Mouse (Mus musculus) stomach, embryonic 14.5 days (tissue): ENCODE measurements at regions not wholly inside any gene's neighbourhood (a gene's known extent, or its start where the extent isn't known, plus 50 kb on each side); places are given as distances from the start of the nearest gene placed in this dataset.

Experiments
- ATAC-seq: fragments of 200-750 bp; cut with Nextera tagmentation; 2 replicates; pipeline ENCODE4 v1.8.0; 2017; ENCODE audit warnings: low read depth, moderate TSS enrichment; ENCODE audit not compliant: insufficient number of reproducible peaks, insufficient read depth, low FRiP score
- H3K27ac ChIP-seq: fragments of 300-500 bp; sonication (generic); 2 replicates; pipeline ENCODE4 v1.5.1; 2014; ENCODE audit warnings: mild to moderate bottlenecking, low read length, moderate library complexity, mixed read lengths
- H3K27me3 ChIP-seq: fragments of 300-500 bp; sonication (generic); 2 replicates; pipeline ENCODE4 v1.6.1; 2014; ENCODE audit warnings: low read length, control low read depth, mixed read lengths; ENCODE audit not compliant: control insufficient read depth, insufficient read depth
- H3K36me3 ChIP-seq: fragments of 300-500 bp; sonication (generic); 2 replicates; pipeline ENCODE4 v1.6.1; 2014; ENCODE audit warnings: mild to moderate bottlenecking, control low read depth, low read length, moderate library complexity, mixed read lengths; ENCODE audit not compliant: control insufficient read depth, insufficient read depth
- H3K4me1 ChIP-seq: fragments of 300-500 bp; sonication (generic); 2 replicates; pipeline ENCODE4 v1.6.1; 2014; ENCODE audit warnings: low read length, control low read depth, mixed read lengths; ENCODE audit not compliant: control insufficient read depth, insufficient read depth
- H3K4me2 ChIP-seq: fragments of 300-500 bp; sonication (generic); replicated peaks from 2 replicates; pipeline ENCODE4 v1.6.1; 2014; ENCODE audit warnings: low read depth, low read length, control low read depth
- H3K4me3 ChIP-seq: fragments of 300-500 bp; sonication (generic); 2 replicates; pipeline ENCODE4 v1.5.1; 2014; ENCODE audit warnings: low read depth, low read length, control low read depth
- H3K9ac ChIP-seq: fragments of 300-500 bp; sonication (generic); replicated peaks from 2 replicates; pipeline ENCODE4 v1.6.1; 2014; ENCODE audit warnings: low read depth, mild to moderate bottlenecking, control low read depth, low read length, moderate library complexity, mixed read lengths
- H3K9me3 ChIP-seq: fragments of 300-500 bp; sonication (generic); 2 replicates; pipeline ENCODE4 v1.6.1; 2016; ENCODE audit warnings: low read depth, low read length, control low read depth; ENCODE audit not compliant: control insufficient read depth
- WGBS: fragments of 180-500 bp; shearing (Covaris S2); extraction: QIAGEN DNeasy Blood & Tissue Kit; methylation state at CpG from one replicate; pipeline ENCODE4 v1.1.7; 2014; 5-methylcytosine and 5-hydroxymethylcytosine counted together

- Histone ChIP-seq H3K36me3 (no peaks in the 10 kb centered on the region), H3K4me3 (no peak overlapping the region), H3K27me3 (no peaks in the 10 kb centered on the region), H3K27ac (no peak overlapping the region), H3K4me1 (peaks cover 8% of the 10 kb centered on the region; the same call in 1 of the 2 replicates), H3K9ac (no peak overlapping the region), H3K9me3 (no peaks in the 10 kb centered on the region), H3K4me2 (no peak overlapping the region)
- ATAC-seq, result no peak
- 38% methylated on average over 5 of the region's 5 CpGs for WGBS
These were observed 245.3 kb downstream of the Adamts20 start for GRCm38 (mm10) chr15:94219907-94220306.

GRCm38 (mm10) chr15:94216703-94217102, 248.5 kb downstream of the Adamts20 start:
- H3K4me1 ChIP-seq, result peaks cover 8% of the 10 kb centered on the region; the same call in 1 of the 2 replicates

GRCm38 (mm10) chr15:94214440-94214839, 250.8 kb downstream of the Adamts20 start:
- Histone ChIP-seq H3K4me1 (no peaks in the 10 kb centered on the region), H3K4me3 (no peak overlapping the region), H3K36me3 (no peaks in the 10 kb centered on the region), H3K9me3 (no peaks in the 10 kb centered on the region), H3K9ac (no peak overlapping the region), H3K4me2 (no peak overlapping the region), H3K27me3 (no peaks in the 10 kb centered on the region), H3K27ac (0 out of 2 replicates have a peak overlapping the region, but pooled peaks have one; percentile 6)
- peak; percentile 49; the same call in 1 of the 2 replicates for ATAC-seq
- 12% methylated on average over 9 of the region's 9 CpGs for WGBS

More at GRCm38 (mm10) chr15:94216703-94217102, 248.5 kb downstream of the Adamts20 start:
- H3K27ac ChIP-seq, result no peak overlapping the region
- no peaks in the 10 kb centered on the region for H3K9me3 ChIP-seq
- no peak overlapping the region for H3K9ac ChIP-seq
- ATAC-seq, result no peak
- no peaks in the 10 kb centered on the region for H3K27me3 ChIP-seq
- no peak overlapping the region for H3K4me3 ChIP-seq
- WGBS, result 96% methylated on average over 2 of the region's 2 CpGs
- no peak overlapping the region for H3K4me2 ChIP-seq
- no peaks in the 10 kb centered on the region for H3K36me3 ChIP-seq

GRCm38 (mm10) chr15:94213393-94213792, 251.8 kb downstream of the Adamts20 start:
- no peak overlapping the region for H3K9ac ChIP-seq
- H3K4me1 ChIP-seq, result no peaks in the 10 kb centered on the region
- H3K27me3 ChIP-seq, result no peaks in the 10 kb centered on the region
- no peak for ATAC-seq
- 23% methylated on average over 4 of the region's 4 CpGs for WGBS
- no peaks in the 10 kb centered on the region for H3K36me3 ChIP-seq
- H3K9me3 ChIP-seq, result no peaks in the 10 kb centered on the region
- no peak overlapping the region for H3K4me2 ChIP-seq
- H3K4me3 ChIP-seq, result no peak overlapping the region
- H3K27ac ChIP-seq, result no peak overlapping the region

- Histone ChIP-seq H3K4me2 (no peak overlapping the region), H3K36me3 (no peaks in the 10 kb centered on the region), H3K9me3 (no peaks in the 10 kb centered on the region), H3K27ac (peak overlapping the region; percentile 66), H3K4me3 (no peak overlapping the region), H3K9ac (no peak overlapping the region), H3K27me3 (no peaks in the 10 kb centered on the region), H3K4me1 (no peaks in the 10 kb centered on the region)
- WGBS, result 41% methylated on average over 1 of the region's 1 CpGs
- ATAC-seq, result no peak
These were observed 256.7 kb downstream of the Adamts20 start for GRCm38 (mm10) chr15:94208476-94208875.

- H3K4me3 ChIP-seq, result no peak overlapping the region
- H3K36me3 ChIP-seq, result no peaks in the 10 kb centered on the region
- no peaks in the 10 kb centered on the region for H3K4me1 ChIP-seq
- ATAC-seq, result no peak
- H3K9ac ChIP-seq, result no peak overlapping the region
- no peaks in the 10 kb centered on the region for H3K27me3 ChIP-seq
- no peaks in the 10 kb centered on the region for H3K9me3 ChIP-seq
- H3K4me2 ChIP-seq, result no peak overlapping the region
- H3K27ac ChIP-seq, result no peak overlapping the region
- whole genome bisulfite sequencing, result 88% methylated on average over 8 of the region's 8 CpGs
These were observed 258.8 kb downstream of the Adamts20 start for GRCm38 (mm10) chr15:94206454-94206853.

- Histone ChIP-seq H3K4me3 (no peak overlapping the region), H3K36me3 (no peaks in the 10 kb centered on the region), H3K4me1 (no peaks in the 10 kb centered on the region), H3K9ac (no peak overlapping the region), H3K27ac (no peak overlapping the region), H3K4me2 (no peak overlapping the region), H3K27me3 (no peaks in the 10 kb centered on the region), H3K9me3 (no peaks in the 10 kb centered on the region)
- 58% methylated on average over 11 of the region's 11 CpGs for WGBS
- ATAC-seq, result no peak
These were observed 259.8 kb downstream of the Adamts20 start for GRCm38 (mm10) chr15:94205309-94205893.

- Histone ChIP-seq H3K4me1 (peaks cover 8% of the 10 kb centered on the region; the same call in 1 of the 2 replicates), H3K36me3 (no peaks in the 10 kb centered on the region), H3K9me3 (no peaks in the 10 kb centered on the region), H3K4me3 (no peak overlapping the region), H3K27ac (no peak overlapping the region), H3K9ac (no peak overlapping the region), H3K27me3 (no peaks in the 10 kb centered on the region), H3K4me2 (no peak overlapping the region)
- WGBS, result 36% methylated on average over 7 of the region's 7 CpGs
- no peak for ATAC-seq
These were observed 275.1 kb downstream of the Adamts20 start for GRCm38 (mm10) chr15:94190081-94190488.

GRCm38 (mm10) chr15:94187588-94187987, 277.6 kb downstream of the Adamts20 start:
- Histone ChIP-seq H3K9ac (no peak overlapping the region), H3K4me2 (no peak overlapping the region), H3K27me3 (no peaks in the 10 kb centered on the region), H3K27ac (no peak overlapping the region), H3K4me1 (peaks cover 4% of the 10 kb centered on the region; the same call in 1 of the 2 replicates), H3K4me3 (no peak overlapping the region), H3K9me3 (no peaks in the 10 kb centered on the region), H3K36me3 (no peaks in the 10 kb centered on the region)
- WGBS, result 71% methylated on average over 4 of the region's 4 CpGs
- no peak for ATAC-seq
